Mouse (Mus musculus) CH12.LX (cell line): ENCODE measurements around the gene Sytl1. TPM values are rescaled to one million over a fixed set of nuclear protein-coding genes. Genes with fewer than 3 reads are reported as not detected.

Source experiments
- DNase-seq: peaks from one replicate; pipeline ENCODE4 v3.0.0-alpha.2; 2013; ENCODE audit errors: extremely low read depth
- H3K27ac ChIP-seq: 2 replicates; pipeline ENCODE4 v1.5.1; 2012; ENCODE audit warnings: low read depth, mild to moderate bottlenecking, control low read depth, moderate library complexity; ENCODE audit not compliant: insufficient read depth
- H3K27me3 ChIP-seq: replicated peaks from 2 replicates; pipeline ENCODE3; 2012; ENCODE audit warnings: inconsistent platforms
- H3K36me3 ChIP-seq, 2 experiments: replicated peaks in 1 of 2; 2 replicates each; pipeline versions ENCODE3 to v1.6.1; 2012; ENCODE audit warnings: inconsistent platforms in 1 of 2, low read length in 1 of 2, mild to moderate bottlenecking in 1 of 2, mixed read lengths in 1 of 2, moderate library complexity in 1 of 2; ENCODE audit not compliant: control insufficient read depth in 1 of 2, insufficient read depth in 1 of 2
- H3K4me1 ChIP-seq, 2 experiments: 2 replicates each; pipeline ENCODE4 v1.6.1; 2012; ENCODE audit warnings: inconsistent platforms in 1 of 2, moderate library complexity in 1 of 2; ENCODE audit not compliant: insufficient read depth in 2 of 2, control insufficient read depth in 1 of 2
- H3K4me2 ChIP-seq: 2 replicates; pipeline ENCODE4 v1.6.1; 2012; ENCODE audit warnings: low read depth, mild to moderate bottlenecking, control low read depth; ENCODE audit not compliant: poor library complexity, insufficient read depth, severe bottlenecking
- H3K4me3 ChIP-seq, 3 experiments: fragments of 150-350 bp in 1 of 3; sonication (generic) in 1 of 3; replicated peaks in 1 of 3; 2 replicates each; pipeline versions ENCODE3 to v1.5.1; 2011 to 2012; ENCODE audit warnings: low read depth in 2 of 3, low read length in 2 of 3, mild to moderate bottlenecking in 2 of 3, moderate library complexity in 2 of 3, control low read depth in 1 of 3, improper control_type of control experiment in 1 of 3, inconsistent platforms in 1 of 3, mixed read lengths in 1 of 3; ENCODE audit not compliant: poor library complexity in 1 of 3
- H3K79me2 ChIP-seq: replicated peaks from 2 replicates; pipeline ENCODE4 v1.6.1; 2012; ENCODE audit warnings: mild to moderate bottlenecking, moderate library complexity; ENCODE audit not compliant: control insufficient read depth, poor library complexity, insufficient read depth, severe bottlenecking; ENCODE audit errors: extremely low read depth
- H3K9ac ChIP-seq: 2 replicates; pipeline ENCODE4 v1.6.1; 2012; ENCODE audit warnings: low read depth, mild to moderate bottlenecking, control low read depth, moderate library complexity; ENCODE audit not compliant: insufficient read depth
- H3K9me3 ChIP-seq: replicated peaks from 2 replicates; pipeline ENCODE3; 2012; ENCODE audit warnings: low read length, inconsistent platforms, mixed read lengths
- BHLHE40 ChIP-seq: IDR thresholded peaks from 2 replicates; pipeline ENCODE4 v1.6.1; 2011; ENCODE audit warnings: mild to moderate bottlenecking, low read depth, low read length, improper control_type of control experiment
- CHD1 ChIP-seq: IDR thresholded peaks from 2 replicates; pipeline ENCODE4 v1.6.1; 2012; ENCODE audit warnings: low read depth, low read length, improper control_type of control experiment, inconsistent platforms
- CTCF ChIP-seq, 2 experiments: IDR thresholded peaks in 1 of 2; conservative IDR thresholded peaks in 1 of 2; 2 replicates each; pipeline ENCODE4 v1.5.1; 2011 to 2012; ENCODE audit warnings: low read depth in 2 of 2, low read length in 2 of 2, improper control_type of control experiment in 1 of 2, inconsistent platforms in 1 of 2, mild to moderate bottlenecking in 1 of 2, moderate library complexity in 1 of 2
- E2F4 ChIP-seq: IDR thresholded peaks from 2 replicates; pipeline ENCODE4 v1.6.1; 2011; ENCODE audit warnings: low read depth, low read length, improper control_type of control experiment; ENCODE audit not compliant: insufficient replicate concordance
- ELF1 ChIP-seq: IDR thresholded peaks from 2 replicates; pipeline ENCODE4 v1.6.1; 2014; ENCODE audit warnings: low read depth, mild to moderate bottlenecking, inconsistent platforms, low read length, improper control_type of control experiment
- EP300 ChIP-seq: IDR thresholded peaks from 2 replicates; pipeline ENCODE4 v1.6.1; 2011; ENCODE audit warnings: low read length, improper control_type of control experiment
- ETS1 ChIP-seq: conservative IDR thresholded peaks from 2 replicates; pipeline ENCODE4 v1.6.1; 2012; ENCODE audit warnings: low read depth, mild to moderate bottlenecking, inconsistent platforms, low read length, improper control_type of control experiment, moderate library complexity
- HCFC1 ChIP-seq: IDR thresholded peaks from 2 replicates; pipeline ENCODE4 v1.6.1; 2012; ENCODE audit warnings: low read depth, mild to moderate bottlenecking, inconsistent platforms, low read length, improper control_type of control experiment
- IRF4 ChIP-seq: IDR thresholded peaks from 2 replicates; pipeline ENCODE4 v1.6.1; 2014; ENCODE audit warnings: low read depth, mild to moderate bottlenecking, inconsistent platforms, low read length, improper control_type of control experiment
- JUND ChIP-seq: conservative IDR thresholded peaks from 2 replicates; pipeline ENCODE4 v1.6.1; 2011; ENCODE audit warnings: low read depth, low read length, improper control_type of control experiment
- MAX ChIP-seq: IDR thresholded peaks from 2 replicates; pipeline ENCODE4 v1.6.1; 2011; ENCODE audit warnings: low read length, improper control_type of control experiment
- MXI1 ChIP-seq: IDR thresholded peaks from 2 replicates; pipeline ENCODE4 v1.6.1; 2011; ENCODE audit warnings: mild to moderate bottlenecking, low read depth, low read length, improper control_type of control experiment
- SIN3A ChIP-seq: IDR thresholded peaks from 2 replicates; pipeline ENCODE4 v1.6.1; 2012; ENCODE audit warnings: low read length, improper control_type of control experiment, inconsistent platforms
- TCF12 ChIP-seq: IDR thresholded peaks from 2 replicates; pipeline ENCODE4 v1.6.1; 2014; ENCODE audit warnings: low read depth, mild to moderate bottlenecking, inconsistent platforms, low read length, improper control_type of control experiment
- UBTF ChIP-seq: IDR thresholded peaks from 2 replicates; pipeline ENCODE4 v1.6.1; 2012; ENCODE audit warnings: low read depth, mild to moderate bottlenecking, inconsistent platforms, low read length, improper control_type of control experiment, moderate library complexity
- USF1 ChIP-seq: IDR thresholded peaks from 2 replicates; pipeline ENCODE4 v1.6.1; 2014; ENCODE audit warnings: low read depth, mild to moderate bottlenecking, inconsistent platforms, low read length, improper control_type of control experiment
- USF2 ChIP-seq: conservative IDR thresholded peaks from 2 replicates; pipeline ENCODE4 v1.6.1; 2011; ENCODE audit warnings: low read depth, low read length, improper control_type of control experiment
- ZC3H11A ChIP-seq: IDR thresholded peaks from 2 replicates; pipeline ENCODE4 v1.6.1; 2012; ENCODE audit warnings: low read depth, mild to moderate bottlenecking, inconsistent platforms, low read length, improper control_type of control experiment
- ZKSCAN1 ChIP-seq: IDR thresholded peaks from 2 replicates; pipeline ENCODE4 v1.6.1; 2012; ENCODE audit warnings: low read depth, inconsistent platforms, low read length, improper control_type of control experiment, borderline replicate concordance
- ZNF384 ChIP-seq: IDR thresholded peaks from 2 replicates; pipeline ENCODE4 v1.6.1; 2012; ENCODE audit warnings: low read depth, low read length, improper control_type of control experiment, inconsistent platforms
- dilution Hi-C: fragments of 300-500 bp; cut with MboI; formaldehyde crosslinking; loops from 2 replicates; pipeline ENCODE4 v1.14.3; 2020; ENCODE audit warnings: low sequenced_read_pairs; ENCODE audit not compliant: extremely low pct_unique_long_range_greater_than_20kb, extremely low pct_ligation_motif_present
- in situ Hi-C: fragments of 300-500 bp; cut with MboI; formaldehyde crosslinking; loops from 3 replicates; pipeline ENCODE4 v1.14.3; 2019; ENCODE audit warnings: low sequenced_read_pairs, low pct_ligation_motif_present, low pct_unique_long_range_greater_than_20kb, mixed read lengths
- polyA plus RNA-seq: library from polyadenylated mRNA; unstranded; fragments of >175 nt; gene quantifications from 2 replicates; pipeline ENCODE4 v1.2.1, GENCODE M21; 2012; ENCODE audit warnings: low read depth; ENCODE audit not compliant: insufficient read length
- total RNA-seq, 2 experiments: library from RNA; depleted of rRNA; stranded (reverse); fragments of 300-350 nt in 1 of 2; fragments of >200 nt in 1 of 2; gene quantifications; 2 replicates each; pipeline ENCODE4 v1.2.3; 2012 to 2014

The Sytl1 gene
- total and polyA plus RNA-seq, 3 experiments = 8.2 to 20.0 (median 12.1) TPM

GRCm38 (mm10) chr4:133240490-133240921, 22.4 kb downstream of the Sytl1 start, which contains the start of gene Map3k6:
TSS of gene Map3k6 (plus strand) at chr4:133240818.
- H3K4me1 ChIP-seq = peaks cover 3 to 22% of the 10 kb centered on the region in 2 experiments; a peak in 3 of 4 replicates
- no peaks in the 10 kb centered on the region for H3K36me3 ChIP-seq
- peaks cover 53% of the 10 kb centered on the region for H3K27me3 ChIP-seq
- no peaks in the 10 kb centered on the region for H3K79me2 ChIP-seq
- dilution Hi-C loops (no loop called here), in situ Hi-C loops (no loop called here)
- peaks cover 2% of the 10 kb centered on the region for H3K9me3 ChIP-seq
- DNase-seq = no peak
- H3K9ac ChIP-seq = peak within 1 kb of the TSS; percentile 60
- H3K4me3 ChIP-seq = peak within 1 kb of the TSS; percentile 49 to 64 (median 50)
- TF ChIP-seq MXI1 (no peak), ZC3H11A (no peak), E2F4 (no peak), IRF4 (no peak), ELF1 (no peak), ZKSCAN1 (no peak), ZNF384 (no peak), SIN3A (no peak)
- H3K27ac ChIP-seq = no peak within 1 kb of the TSS
- H3K4me2 ChIP-seq = peak within 1 kb of the TSS; percentile 93

- peak; percentile 48 for DNase-seq
- dilution Hi-C loops = no loop called here
- peaks cover 3 to 22% of the 10 kb centered on the region in 2 experiments; a peak in 3 of 4 replicates for H3K4me1 ChIP-seq
These were observed 25.0 kb downstream of the Sytl1 start for GRCm38 (mm10) chr4:133237911-133238310.

GRCm38 (mm10) chr4:133235415-133235814, 27.5 kb downstream of the Sytl1 start:
- no peak overlapping the region for H3K9ac ChIP-seq
- H3K27ac ChIP-seq = no peak overlapping the region
- no peak overlapping the region for H3K4me2 ChIP-seq
- no peak for DNase-seq
- H3K9me3 ChIP-seq = peaks cover 7% of the 10 kb centered on the region
- no peak overlapping the region for H3K4me3 ChIP-seq
- no peaks in the 10 kb centered on the region for H3K36me3 ChIP-seq
- TF ChIP-seq JUND (no peak), CTCF (conservative IDR thresholded peaks at IDR 0.05 in 1 of 2, IDR thresholded peaks at IDR 0.05 in 1 of 2; ENCODE audit: low read depth in 2 of 2, low read length in 2 of 2) (0 out of 4 replicates have a peak, but pooled peaks of 1 of the 2 experiments have one; percentile 3)
- H3K79me2 ChIP-seq = no peaks in the 10 kb centered on the region
- dilution Hi-C loops (no loop called here), in situ Hi-C loops (no loop called here)
- H3K4me1 ChIP-seq = peaks cover 3 to 14% of the 10 kb centered on the region in 2 experiments; a peak in 3 of 4 replicates
- peaks cover 14% of the 10 kb centered on the region for H3K27me3 ChIP-seq

More at GRCm38 (mm10) chr4:133237911-133238310, 25.0 kb downstream of the Sytl1 start:
- TF ChIP-seq EP300 (no peak), JUND (no peak), MAX (no peak), UBTF (no peak), ETS1 (no peak), HCFC1 (no peak), SIN3A (no peak), USF1 (no peak), MXI1 (no peak), USF2 (no peak), BHLHE40 (no peak), CTCF (conservative IDR thresholded peaks at IDR 0.05 in 1 of 2, IDR thresholded peaks at IDR 0.05 in 1 of 2; ENCODE audit: low read depth in 2 of 2, low read length in 2 of 2) (no peak), CHD1 (no peak), ELF1 (no peak), TCF12 (no peak)
- Histone ChIP-seq H3K27ac (no peak overlapping the region), H3K79me2 (no peaks in the 10 kb centered on the region), H3K36me3 (no peaks in the 10 kb centered on the region), H3K9me3 (peaks cover 2% of the 10 kb centered on the region), H3K27me3 (peaks cover 32% of the 10 kb centered on the region), H3K4me3 (no peak overlapping the region), H3K9ac (no peak overlapping the region), H3K4me2 (no peak overlapping the region)
- in situ Hi-C loops = no loop called here
